Mouse (Mus musculus) neural tube, embryonic 10.5 days (tissue): ENCODE data around the gene Taok2.

Experiments used
- DNase-seq: peaks from one replicate; pipeline ENCODE4 v3.0.0-alpha.2; 2017; ENCODE audit warnings: low spot score; ENCODE audit errors: extremely low spot score

The Taok2 gene

DNA sequence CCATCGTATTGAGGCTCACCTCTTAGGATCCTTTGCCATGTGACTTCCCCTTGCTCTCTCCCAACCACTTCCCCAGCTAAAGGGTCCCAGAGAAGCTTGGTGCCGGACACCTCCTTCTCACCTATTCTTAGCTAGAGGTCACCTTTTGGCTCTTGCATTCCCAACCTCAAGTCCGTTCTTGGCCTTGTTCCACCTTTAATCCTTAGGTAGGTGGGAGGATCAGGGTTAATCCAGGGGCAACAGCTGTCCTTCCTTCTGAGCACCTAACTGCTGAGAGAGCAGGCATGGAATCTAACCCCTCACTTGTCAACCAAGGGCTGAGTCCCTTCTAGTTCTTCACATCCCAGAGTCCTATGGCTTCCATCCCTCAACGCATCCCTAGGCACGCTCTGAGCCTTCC is 58.6 kb downstream of the Taok2 start:
- no peak for DNase-seq

DNA sequence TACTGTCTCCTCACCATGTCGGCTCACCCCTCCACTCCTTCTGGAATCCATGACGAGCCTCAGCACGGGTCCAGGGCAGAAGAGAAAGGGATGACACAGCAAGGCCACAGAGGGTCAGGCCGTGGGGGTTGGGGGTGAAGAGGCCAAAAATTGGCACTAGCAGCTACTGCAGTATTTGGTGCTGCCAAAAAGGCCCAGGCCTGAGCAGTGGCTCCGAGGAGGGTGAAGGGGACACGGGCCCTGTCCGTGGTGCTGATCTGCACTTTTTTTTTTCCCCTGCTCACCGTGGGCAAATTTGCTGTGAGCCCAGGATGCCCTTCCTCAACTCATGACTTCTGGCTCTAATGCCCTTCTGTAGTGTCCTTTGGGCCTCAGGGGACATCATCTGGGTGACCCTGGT is 59.1 kb downstream of the Taok2 start:
- peak; percentile 51 for DNase-seq

- no peak for DNase-seq
These were observed 60.6 kb downstream of the Taok2 start for GRCm38 (mm10) chr7:126823940-126824339.

- DNase-seq: peak; percentile 57
These were observed 61.2 kb downstream of the Taok2 start for GRCm38 (mm10) chr7:126823202-126823711.

DNA sequence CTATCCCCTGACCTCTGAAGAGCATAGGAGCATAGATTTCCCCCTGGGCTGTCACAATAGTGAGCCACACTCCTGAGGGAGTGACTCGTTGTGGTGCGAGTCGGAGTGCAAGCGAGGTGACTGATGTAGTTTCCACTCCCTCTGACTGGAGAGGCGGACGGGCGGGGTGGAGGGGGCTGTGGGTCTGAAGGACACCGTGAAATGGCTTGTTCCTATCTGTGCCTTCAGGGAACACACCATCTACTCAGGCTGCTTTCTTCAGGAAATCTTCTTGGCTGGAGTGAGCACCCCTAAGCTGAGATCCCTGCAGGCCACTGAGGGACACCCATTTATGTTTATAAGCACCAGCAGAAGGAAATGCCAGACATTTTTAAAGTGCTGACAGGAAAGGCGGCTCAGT is 61.8 kb downstream of the Taok2 start:
- no peak for DNase-seq

DNA sequence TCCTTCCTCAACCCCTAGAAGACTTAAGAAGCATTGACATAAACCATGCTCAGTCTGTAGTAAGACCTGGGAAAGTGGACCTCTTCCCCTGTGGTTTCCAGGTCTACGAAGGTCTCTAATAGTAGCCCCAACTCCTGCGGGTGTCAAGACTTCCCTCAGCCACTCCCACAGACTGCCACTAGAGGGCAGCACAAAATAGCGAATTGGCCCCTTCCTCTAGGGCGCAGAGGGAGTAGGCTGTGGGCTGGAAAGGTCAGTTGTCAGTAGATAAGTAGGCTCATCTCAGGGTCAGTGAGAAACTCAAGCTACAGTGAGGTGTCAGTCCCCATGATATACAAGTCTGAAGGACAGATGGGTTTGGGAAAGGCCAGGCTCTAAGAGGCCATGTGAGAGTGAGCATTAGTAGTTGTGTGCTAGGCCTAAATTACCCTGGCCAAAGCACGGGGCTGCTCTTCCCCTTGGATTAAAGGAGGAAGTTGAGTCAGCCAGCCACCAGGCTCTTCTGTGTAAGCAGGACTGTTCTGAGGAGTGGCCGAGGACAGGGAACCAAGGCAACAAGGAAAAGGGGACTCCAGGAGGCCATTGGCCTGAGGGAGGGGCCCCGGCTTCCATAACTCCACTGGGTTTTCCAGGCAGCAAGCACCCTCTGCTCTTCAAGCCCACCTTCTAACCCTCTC is 62.5 kb downstream of the Taok2 start:
- DNase-seq: peak; percentile 88

DNA sequence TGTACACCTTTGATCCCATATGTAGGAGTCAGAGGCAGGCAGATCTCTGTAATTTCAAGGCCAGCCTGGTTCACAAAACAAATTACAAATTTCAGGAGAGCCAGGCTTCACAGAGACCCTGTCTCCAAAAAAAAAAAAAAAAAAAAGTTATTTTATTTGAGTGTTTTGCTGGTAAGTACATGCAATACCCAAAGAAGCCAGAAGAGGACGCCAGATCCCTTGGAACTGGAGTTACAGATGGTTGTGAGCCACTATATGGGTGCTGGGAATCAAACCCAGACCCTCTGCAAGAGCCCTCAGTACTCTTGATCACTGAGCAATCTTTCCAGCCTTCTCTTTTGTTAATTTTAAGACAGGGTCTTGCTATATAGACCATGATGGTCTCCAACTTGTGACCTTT is 65.7 kb downstream of the Taok2 start:
- DNase-seq: no peak

DNA sequence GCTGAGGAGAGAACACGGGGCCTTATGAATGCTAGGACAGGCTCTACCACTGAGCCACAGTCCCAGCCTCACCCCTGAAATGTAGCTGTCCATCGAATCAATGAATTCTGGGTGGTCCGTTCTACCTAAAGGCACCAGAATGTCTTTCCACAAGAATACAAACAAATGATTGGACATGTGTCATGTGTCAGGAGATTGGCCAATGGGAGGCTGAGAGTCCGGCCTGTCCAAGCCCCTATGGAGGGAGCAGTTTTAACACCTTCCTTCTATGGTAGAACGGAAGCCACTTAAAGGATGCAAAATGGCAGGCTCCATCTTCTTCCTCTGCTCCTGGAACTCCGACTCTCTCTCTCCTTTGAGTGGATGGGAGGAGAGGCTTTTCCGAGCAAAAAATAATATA is 66.9 kb downstream of the Taok2 start:
- DNase-seq: no peak

DNA sequence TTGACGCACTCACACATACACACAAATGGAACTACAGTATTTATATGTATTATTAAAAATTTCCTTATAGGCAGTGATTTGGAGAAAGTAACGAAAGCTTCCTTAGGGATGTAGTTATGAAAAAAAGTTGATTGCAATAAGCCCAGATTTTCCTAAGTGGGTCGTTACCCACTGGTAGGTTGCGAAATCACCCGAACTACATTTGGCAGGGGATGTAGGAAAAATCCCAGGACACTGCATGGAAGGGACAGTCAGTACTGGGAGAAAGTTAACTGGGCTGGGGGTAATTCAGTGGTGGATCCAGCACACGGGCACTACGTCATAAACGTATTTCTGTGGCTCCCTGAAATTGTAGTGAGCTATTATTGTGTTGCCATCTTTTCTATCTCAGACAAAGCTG is 68.0 kb downstream of the Taok2 start:
- no peak for DNase-seq

GRCm38 (mm10) chr7:126815726-126816222 is 68.7 kb downstream of the Taok2 start:
- DNase-seq: no peak
